Mouse (Mus musculus) central nervous system, embryonic 18 days (tissue): ENCODE results near the gene Ces3a. TPM values are rescaled to one million over a fixed set of nuclear protein-coding genes. Genes with fewer than 3 reads are reported as not detected.

Source experiments
- polyA plus RNA-seq: library from polyadenylated mRNA; depleted of rRNA; stranded (reverse); fragments of >200 nt; gene quantifications from 2 replicates; pipeline ENCODE4 v1.2.3, GENCODE M21; 2012; rRNA removed

Ces3a gene
- polyA plus RNA-seq: not detected in 2 replicates

DNA sequence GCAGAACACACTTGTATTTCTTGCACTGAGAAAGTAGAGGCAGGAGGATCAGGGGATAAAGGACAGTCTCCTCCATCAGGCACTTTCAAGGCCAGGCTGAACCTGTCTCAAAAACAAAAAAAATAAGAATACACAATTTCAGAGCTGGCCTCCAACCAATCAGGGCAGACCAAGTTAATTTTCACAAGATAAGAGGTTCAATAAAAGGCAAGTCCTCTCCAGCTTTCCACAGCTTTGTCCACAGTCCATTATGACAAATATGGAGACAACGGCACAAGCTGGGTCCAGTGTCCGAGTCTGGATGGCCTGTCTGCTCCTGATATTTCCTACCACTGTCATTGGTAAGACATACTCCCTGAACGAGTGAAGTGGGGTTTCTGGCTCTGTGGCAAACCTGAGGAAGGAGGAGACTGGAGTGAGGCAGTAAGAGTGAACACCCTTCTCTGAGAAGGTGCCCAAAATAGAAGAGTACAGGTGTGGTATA, at the start of gene Ces3a:
TSS of gene Ces3a (plus strand) at position 231 of the 484 bp plus-strand sequence.

DNA sequence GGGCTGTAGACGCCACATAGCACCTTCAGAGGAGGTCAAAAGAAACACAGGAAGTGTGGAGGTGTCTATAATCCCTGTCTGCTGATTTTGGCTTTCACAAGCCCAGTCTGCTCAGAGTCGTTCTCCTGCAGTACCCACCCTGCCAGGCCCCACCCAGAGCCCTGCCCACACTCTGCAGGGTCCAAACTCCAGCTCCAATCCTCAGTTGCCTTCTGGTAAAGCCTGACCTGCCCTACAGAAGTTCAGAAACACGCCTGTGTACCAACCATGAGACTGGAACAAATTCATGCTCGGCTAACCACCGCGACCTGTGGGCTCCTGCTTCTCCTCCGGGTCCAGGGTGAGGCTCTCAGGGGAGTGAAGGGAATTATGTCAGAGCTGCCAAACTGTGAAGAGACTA, 47.8 kb upstream of the Ces3a start, which contains the start of gene Ces2h:
TSS of gene Ces2h (plus strand) at position 268 of the 400 bp plus-strand sequence.

DNA sequence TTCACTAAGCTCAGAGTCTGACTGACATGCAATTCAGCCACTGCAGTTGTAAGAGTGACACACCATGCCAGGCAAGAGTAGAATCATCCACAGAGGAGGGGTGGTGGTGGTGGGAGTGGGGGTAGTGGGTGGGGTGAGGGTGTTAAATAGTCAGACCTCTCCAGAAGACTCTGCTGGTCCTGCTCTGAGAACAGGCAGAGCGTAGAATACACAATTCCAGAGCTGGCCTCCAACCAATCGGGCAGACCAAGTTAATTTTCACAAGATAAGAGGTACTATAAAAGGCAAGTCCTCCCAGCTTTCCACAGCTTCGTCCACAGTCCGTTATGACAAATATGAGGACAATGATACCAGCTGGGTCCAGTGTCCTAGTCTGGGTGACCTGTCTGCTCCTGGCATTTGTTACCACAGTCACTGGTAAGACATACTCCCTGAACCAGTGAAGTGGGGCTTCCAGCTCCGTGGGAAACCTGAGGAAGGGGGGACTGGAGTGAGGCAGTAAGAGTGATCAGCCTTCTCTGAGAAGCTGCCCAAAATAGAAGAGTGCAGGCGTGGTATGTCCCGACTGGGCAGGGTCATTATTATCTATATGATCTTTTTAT, 35.1 kb downstream of the Ces3a start, which contains the start of gene Ces3b:
TSS of gene Ces3b (plus strand) at position 305 of the 602 bp plus-strand sequence.

Other genes starting within 250 kb of the Ces3a start
- 0.19 and 0.29 TPM in 2 replicates for gene Ces2b, start 217.0 kb upstream of the Ces3a start, polyA plus RNA-seq
- 0.05 TPM in 1 of 2 replicates, not detected in the other for gene Ces2c, start 201.5 kb upstream of the Ces3a start, polyA plus RNA-seq
- gene Ces2e, start 122.3 kb upstream of the Ces3a start, polyA plus RNA-seq: not detected in 2 replicates
- gene Ces2f, start 101.2 kb upstream of the Ces3a start, polyA plus RNA-seq: not detected in 2 replicates
- gene Ces2g, start 86.9 kb upstream of the Ces3a start, polyA plus RNA-seq: 0.08 and 0.11 TPM in 2 replicates
- not detected in 2 replicates for gene Ces2h, start 47.7 kb upstream of the Ces3a start, polyA plus RNA-seq
- not detected in 2 replicates for gene Ces3b, start 35.2 kb downstream of the Ces3a start, polyA plus RNA-seq
- 0.04 and 0.08 TPM in 2 replicates for gene Ces4a, start 83.2 kb downstream of the Ces3a start, polyA plus RNA-seq
- 27.4 and 27.6 TPM in 2 replicates for gene Cbfb, start 122.1 kb downstream of the Ces3a start, polyA plus RNA-seq
- 37.4 and 39.4 TPM in 2 replicates for gene D230025D16Rik, start 176.5 kb downstream of the Ces3a start, polyA plus RNA-seq
- 5.6 and 7.8 TPM in 2 replicates for gene B3gnt9, start 206.6 kb downstream of the Ces3a start, polyA plus RNA-seq
- 9.0 and 10.3 TPM in 2 replicates for gene Tradd, start 216.0 kb downstream of the Ces3a start, polyA plus RNA-seq
- gene Fbxl8, start 216.0 kb downstream of the Ces3a start, polyA plus RNA-seq: 1.2 and 1.5 TPM in 2 replicates
- gene Hsf4, start 221.2 kb downstream of the Ces3a start, polyA plus RNA-seq: 0.66 and 1.0 TPM in 2 replicates
- 2.1 and 2.2 TPM in 2 replicates for gene Nol3, start 227.5 kb downstream of the Ces3a start, polyA plus RNA-seq
- 173 and 209 TPM in 2 replicates for gene 4931428F04Rik, start 241.3 kb downstream of the Ces3a start, polyA plus RNA-seq
- 8.0 and 9.1 TPM in 2 replicates for gene Exoc3l, start 247.5 kb downstream of the Ces3a start, polyA plus RNA-seq
- 73.3 and 73.4 TPM in 2 replicates for gene E2f4, start 249.1 kb downstream of the Ces3a start, polyA plus RNA-seq